Mouse (Mus musculus): ENCODE data around the gene Gm45062. TPM values are rescaled to one million over a fixed set of nuclear protein-coding genes. Genes with fewer than 3 reads are reported as not detected.

Gene Gm45062
- polyA plus RNA-seq (2012; rRNA removed; ENCODE audit: low replicate concordance), result 3.0 TPM in 1 of 2 replicates, not detected in the other

DNA sequence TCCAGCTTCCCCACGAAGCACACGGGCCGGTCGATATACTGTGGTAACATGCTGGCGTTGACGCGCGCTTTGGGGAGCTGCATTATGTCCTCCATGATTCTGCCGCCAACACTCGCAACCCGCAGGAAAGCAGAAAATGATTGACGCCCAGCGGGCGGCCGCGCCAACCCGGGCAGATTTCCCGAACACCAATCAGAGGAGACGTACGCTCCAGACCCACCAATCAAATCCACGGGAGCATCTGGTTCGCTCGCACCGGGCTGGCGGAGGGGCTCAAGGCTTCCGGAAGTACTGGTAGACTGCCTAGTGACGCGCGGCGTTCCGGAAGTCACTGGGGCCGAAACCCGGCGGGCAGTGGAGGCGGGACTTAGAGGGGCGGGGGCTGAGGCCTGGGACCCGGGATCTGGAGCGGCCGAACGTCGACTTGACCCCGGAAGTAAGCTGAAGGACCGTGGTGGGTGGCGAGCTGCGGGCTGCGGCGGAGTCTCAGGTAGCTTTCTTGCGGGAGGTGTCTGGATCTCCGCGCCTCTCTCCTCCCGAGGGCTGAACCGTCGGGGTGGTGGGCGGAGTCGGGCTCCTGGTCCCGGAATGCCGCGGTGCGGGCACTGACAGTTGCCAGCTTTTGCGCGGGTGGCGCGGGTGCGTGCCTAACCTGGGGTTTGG is at the start of gene Gm45062, which contains the start of the genes Rpa3 and Umad1:
Gene Gm45062, plus strand, starts transcription at position 447 of the 663 bp plus-strand sequence.
Gene Rpa3, minus strand, starts transcription at position 170 of the 663 bp plus-strand sequence.
Gene Umad1, plus strand, starts transcription at position 285 of the 663 bp plus-strand sequence.

DNA sequence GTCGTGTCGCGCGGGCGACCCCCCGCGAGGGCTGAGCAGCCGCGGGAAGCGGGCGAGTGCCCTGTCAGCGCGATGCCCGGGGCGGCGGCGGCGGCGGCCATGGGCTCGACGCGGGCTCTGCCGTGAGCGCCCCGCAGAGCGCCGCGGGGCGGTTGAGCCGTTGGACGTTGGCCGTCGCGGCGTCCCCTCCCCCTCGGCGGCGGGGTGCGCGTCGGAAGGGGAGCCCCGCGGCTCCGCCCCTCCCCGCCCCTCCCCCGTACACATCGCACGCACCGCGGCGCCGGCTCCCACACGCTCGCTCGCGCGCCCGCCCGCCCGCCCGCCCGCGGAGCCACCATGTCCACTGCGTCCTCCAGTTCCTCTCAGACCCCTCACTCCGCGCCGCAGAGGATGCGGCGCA is 250.3 kb downstream of the Gm45062 start, which contains the start of gene Glcci1:
Gene Glcci1, plus strand, starts transcription at position 50 of the 400 bp plus-strand sequence.

Other genes starting within 250 kb of the Gm45062 start
- 0.79 and 1.4 TPM in 2 replicates for gene Col28a1, start 66.8 kb upstream of the Gm45062 start, polyA plus RNA-seq (2012; rRNA removed; ENCODE audit: low replicate concordance)
- 3.3 and 3.8 TPM in 2 replicates for gene Mios, start 50.2 kb upstream of the Gm45062 start, polyA plus RNA-seq (2012; rRNA removed; ENCODE audit: low replicate concordance)
- gene Rpa3, start 277 bp upstream of the Gm45062 start, polyA plus RNA-seq (2012; rRNA removed; ENCODE audit: low replicate concordance), result 0.93 and 3.2 TPM in 2 replicates
- 5.4 and 12.5 TPM in 2 replicates for gene Umad1, start 162 bp upstream of the Gm45062 start, polyA plus RNA-seq (2012; rRNA removed; ENCODE audit: low replicate concordance)

All from mammary gland, adult 2 months (tissue).